Mouse (Mus musculus): Measurements from ENCODE around the gene Il2rg. TPM values are rescaled to one million over a fixed set of nuclear protein-coding genes. Genes with fewer than 3 reads are reported as not detected.
A peak's percentile ranks its signal among the peaks of the same experiment; 100 is the strongest.

Il2rg gene
- polyA plus RNA-seq, 1 experiment from 2014 or later = 5.0 TPM

DNA sequence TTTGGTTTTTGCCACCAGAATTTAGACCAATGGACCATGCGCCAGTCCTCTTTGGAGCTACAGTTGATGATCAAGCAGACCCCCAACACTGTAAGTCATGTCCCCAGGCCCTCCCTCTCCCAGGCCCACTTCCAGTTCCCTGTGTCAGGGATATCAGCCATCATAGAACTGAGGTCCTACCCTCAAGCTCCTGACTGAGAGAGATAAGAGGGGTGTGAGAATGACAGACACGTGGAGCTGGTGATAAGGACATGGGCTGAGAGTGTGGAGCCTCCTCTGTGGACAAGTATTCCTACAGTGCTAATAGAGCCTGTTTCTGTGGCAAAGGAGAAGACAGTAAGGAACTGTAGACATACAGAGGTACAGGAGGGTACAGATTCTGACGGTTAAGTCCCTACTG, 19.5 kb upstream of the Il2rg start:
- Histone ChIP-seq H3K27me3 (replicated peaks) (no peaks in the 10 kb centered on the region), H3K27ac (no peak overlapping the region), H3K9ac (no peak overlapping the region), H3K4me3 (no peak overlapping the region), H3K4me1 (no peaks in the 10 kb centered on the region), H3K4me2 (replicated peaks) (no peak overlapping the region), H3K36me3 (peaks cover 64% of the 10 kb centered on the region), H3K9me3 (no peaks in the 10 kb centered on the region)
- no peak for ATAC-seq (ENCODE audit: low FRiP score, low read depth)
- 84% methylated on average over 3 of the region's 3 CpGs for WGBS

- H3K9me3 ChIP-seq = no peaks in the 10 kb centered on the region
- H3K27me3 ChIP-seq (replicated peaks) = no peaks in the 10 kb centered on the region
- H3K4me3 ChIP-seq = no peak overlapping the region
- H3K36me3 ChIP-seq = peaks cover 68% of the 10 kb centered on the region
- H3K9ac ChIP-seq = no peak overlapping the region
- ATAC-seq (ENCODE audit: low FRiP score, low read depth) = no peak
- no peaks in the 10 kb centered on the region for H3K4me1 ChIP-seq
- WGBS = 90% methylated on average over 14 of the region's 14 CpGs
- no peak overlapping the region for H3K4me2 ChIP-seq (replicated peaks)
- H3K27ac ChIP-seq = no peak overlapping the region
Measured at GRCm38 (mm10) chrX:101285953-101286670, 18.1 kb upstream of the Il2rg start.

DNA sequence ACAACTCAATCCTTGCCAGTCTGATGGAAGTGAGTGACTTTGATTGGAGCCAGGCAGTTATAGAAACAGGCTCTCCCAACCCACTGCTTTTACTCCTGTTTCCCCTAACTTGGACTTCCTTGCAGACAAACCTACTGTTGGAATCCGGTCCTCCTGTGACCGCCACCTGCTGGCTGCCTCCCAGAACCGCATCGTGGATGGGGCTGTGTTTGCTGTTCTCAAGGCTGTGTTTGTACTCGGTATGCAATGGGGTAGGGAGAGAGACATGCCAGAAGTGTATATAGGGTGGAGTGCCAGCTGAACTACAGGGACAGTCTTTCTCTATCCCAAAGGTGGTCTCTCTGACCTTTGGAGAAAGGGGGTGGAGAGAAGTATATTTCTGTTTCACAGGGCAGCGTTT, 17.5 kb upstream of the Il2rg start:
- WGBS = 24% methylated on average over 6 of the region's 6 CpGs
- Histone ChIP-seq H3K4me2 (replicated peaks) (no peak overlapping the region), H3K4me1 (no peaks in the 10 kb centered on the region), H3K27ac (no peak overlapping the region), H3K9me3 (no peaks in the 10 kb centered on the region), H3K27me3 (replicated peaks) (no peaks in the 10 kb centered on the region), H3K36me3 (peaks cover 68% of the 10 kb centered on the region), H3K9ac (no peak overlapping the region), H3K4me3 (no peak overlapping the region)
- ATAC-seq (ENCODE audit: low FRiP score, low read depth) = no peak

DNA sequence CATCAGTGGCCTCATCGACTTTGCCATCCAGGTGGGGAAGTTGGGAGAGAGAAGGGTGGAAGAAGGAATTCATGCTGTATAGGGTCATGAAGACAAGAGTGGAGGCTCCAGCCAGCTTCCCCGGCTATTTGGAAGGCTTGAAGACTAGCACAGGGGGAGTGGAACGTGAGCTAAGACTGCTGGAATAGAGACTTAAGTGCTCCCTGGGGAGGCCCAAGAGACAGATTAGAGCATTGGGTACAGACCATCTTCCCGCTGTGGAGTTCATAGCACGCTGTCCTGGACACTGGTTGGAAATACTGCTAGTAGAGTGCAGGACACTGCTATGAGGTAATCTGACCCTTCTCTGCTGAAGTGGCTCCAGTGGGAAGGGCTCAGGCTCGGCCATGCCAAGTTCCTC, 14.8 kb upstream of the Il2rg start:
- Histone ChIP-seq H3K9ac (no peak overlapping the region), H3K9me3 (no peaks in the 10 kb centered on the region), H3K27ac (no peak overlapping the region), H3K36me3 (peaks cover 57% of the 10 kb centered on the region), H3K4me1 (no peaks in the 10 kb centered on the region), H3K27me3 (replicated peaks) (no peaks in the 10 kb centered on the region), H3K4me2 (replicated peaks) (no peak overlapping the region), H3K4me3 (no peak overlapping the region)
- ATAC-seq (ENCODE audit: low FRiP score, low read depth) = no peak
- WGBS = 84% methylated on average over 6 of the region's 6 CpGs

- Histone ChIP-seq H3K27ac (no peak within 1 kb of the TSS), H3K9ac (peak within 1 kb of the TSS; percentile 57), H3K4me2 (replicated peaks) (peak within 1 kb of the TSS; percentile 59), H3K27me3 (replicated peaks) (no peaks in the 10 kb centered on the region), H3K4me1 (no peaks in the 10 kb centered on the region), H3K4me3 (peak within 1 kb of the TSS; percentile 50), H3K36me3 (peaks cover 12% of the 10 kb centered on the region), H3K9me3 (no peaks in the 10 kb centered on the region)
- peak; percentile 98 for ATAC-seq (ENCODE audit: low FRiP score, low read depth)
- WGBS = 18% methylated on average over 54 of the region's 54 CpGs
Measured at GRCm38 (mm10) chrX:101273875-101274738, 6.1 kb upstream of the Il2rg start, which contains the start of gene Med12. TSS of gene Med12 (plus strand) at chrX:101274030.

DNA sequence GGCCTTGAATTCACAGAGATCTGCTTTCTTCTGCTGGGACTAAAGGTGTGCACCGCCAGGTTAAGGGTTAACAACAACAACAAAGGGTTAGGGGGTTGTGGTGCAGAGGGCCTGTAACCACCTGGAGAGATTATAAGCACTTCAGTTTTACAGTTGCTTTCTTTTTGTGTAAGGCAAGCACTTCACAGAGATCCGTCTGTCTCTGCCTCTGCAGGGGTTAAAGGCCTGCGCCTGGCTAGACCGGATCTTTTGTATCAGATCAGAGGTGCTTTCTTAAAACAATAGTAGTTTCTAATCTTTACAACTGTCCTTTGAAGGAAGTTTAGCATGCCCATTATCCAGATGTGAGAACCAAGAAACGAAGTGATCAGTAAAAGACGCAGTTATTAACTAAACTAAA, 5.4 kb upstream of the Il2rg start:
- peak overlapping the region; percentile 59 for H3K4me2 ChIP-seq (replicated peaks)
- 26% methylated on average over 6 of the region's 6 CpGs for WGBS
- ATAC-seq (ENCODE audit: low FRiP score, low read depth) = peak; percentile 32
- H3K4me1 ChIP-seq = no peaks in the 10 kb centered on the region
- H3K27ac ChIP-seq = no peak overlapping the region
- H3K4me3 ChIP-seq = peak overlapping the region; percentile 50; the same call in 1 of the 2 replicates
- no peak overlapping the region for H3K9ac ChIP-seq
- H3K9me3 ChIP-seq = no peaks in the 10 kb centered on the region
- peaks cover 6% of the 10 kb centered on the region for H3K36me3 ChIP-seq
- H3K27me3 ChIP-seq (replicated peaks) = no peaks in the 10 kb centered on the region

DNA sequence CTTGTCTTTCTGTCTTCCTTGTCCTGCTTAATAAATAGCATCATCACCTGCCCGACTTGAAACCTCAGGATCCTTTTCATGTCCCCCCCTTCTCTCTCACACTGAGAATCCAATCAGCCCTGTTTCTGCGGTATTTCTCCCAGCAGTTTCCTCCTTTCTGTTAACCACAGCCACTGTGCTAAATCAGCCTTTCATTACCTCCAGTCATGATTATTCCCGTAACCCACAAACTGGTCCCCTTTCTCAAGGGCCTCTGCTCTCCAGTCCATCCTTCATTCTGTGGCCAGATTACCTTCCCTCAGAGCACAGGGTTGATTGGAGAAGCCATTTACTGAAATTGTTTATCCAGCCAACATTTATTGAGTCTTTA, 685 bp upstream of the Il2rg start, which contains the start of gene Gm20489:
Gene Gm20489, minus strand, starts transcription at position 269 of the 370 bp plus-strand sequence.
- no peaks in the 10 kb centered on the region for H3K27me3 ChIP-seq (replicated peaks)
- 52% methylated on average over 3 of the region's 3 CpGs for WGBS
- H3K27ac ChIP-seq = no peak within 1 kb of the TSS
- no peak within 1 kb of the TSS for H3K4me3 ChIP-seq
- H3K4me1 ChIP-seq = no peaks in the 10 kb centered on the region
- ATAC-seq (ENCODE audit: low FRiP score, low read depth) = no peak
- H3K36me3 ChIP-seq = no peaks in the 10 kb centered on the region
- no peaks in the 10 kb centered on the region for H3K9me3 ChIP-seq
- H3K4me2 ChIP-seq (replicated peaks) = no peak within 1 kb of the TSS
- H3K9ac ChIP-seq = no peak within 1 kb of the TSS

DNA sequence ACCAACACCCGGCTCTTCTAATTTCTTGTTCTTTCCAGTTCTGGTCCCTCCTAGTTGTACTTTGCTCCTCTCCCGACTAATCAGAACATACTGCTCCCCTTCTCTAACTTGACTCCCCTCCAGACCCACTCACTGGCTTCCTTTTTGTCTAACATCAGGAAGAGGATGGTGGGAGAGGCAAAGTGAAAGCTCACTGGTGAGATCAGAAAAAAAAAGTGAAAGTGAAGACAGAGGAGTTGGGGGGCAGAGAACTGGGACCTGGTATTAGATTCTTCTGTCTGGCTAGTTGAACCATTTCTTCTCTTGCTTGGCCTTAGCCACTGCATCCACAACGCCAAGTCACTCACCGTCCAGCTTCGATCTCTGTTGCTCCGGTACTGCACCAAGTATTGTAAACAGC, 1.4 kb downstream of the Il2rg start:
- H3K27ac ChIP-seq = no peak overlapping the region
- ATAC-seq (ENCODE audit: low FRiP score, low read depth) = no peak
- no peaks in the 10 kb centered on the region for H3K9me3 ChIP-seq
- no peak overlapping the region for H3K4me2 ChIP-seq (replicated peaks)
- H3K27me3 ChIP-seq (replicated peaks) = no peaks in the 10 kb centered on the region
- no peaks in the 10 kb centered on the region for H3K4me1 ChIP-seq
- WGBS = 97% methylated on average over 6 of the region's 6 CpGs
- no peak overlapping the region for H3K4me3 ChIP-seq
- H3K36me3 ChIP-seq = no peaks in the 10 kb centered on the region
- no peak overlapping the region for H3K9ac ChIP-seq

GRCm38 (mm10) chrX:101263892-101264291, 4.2 kb downstream of the Il2rg start, which contains the start of gene Gm614:
TSS of gene Gm614 (minus strand) at chrX:101263992.
- 95% methylated on average over 1 of the region's 1 CpGs for WGBS
- Histone ChIP-seq H3K27ac (no peak within 1 kb of the TSS), H3K9me3 (no peaks in the 10 kb centered on the region), H3K36me3 (no peaks in the 10 kb centered on the region), H3K4me3 (no peak within 1 kb of the TSS), H3K9ac (no peak within 1 kb of the TSS), H3K27me3 (replicated peaks) (no peaks in the 10 kb centered on the region), H3K4me1 (no peaks in the 10 kb centered on the region), H3K4me2 (replicated peaks) (no peak within 1 kb of the TSS)
- no peak for ATAC-seq (ENCODE audit: low FRiP score, low read depth)

GRCm38 (mm10) chrX:101260441-101261325, 7.4 kb downstream of the Il2rg start:
- H3K36me3 ChIP-seq = no peaks in the 10 kb centered on the region
- peak overlapping the region; percentile 66 for H3K27ac ChIP-seq
- no peaks in the 10 kb centered on the region for H3K9me3 ChIP-seq
- H3K4me3 ChIP-seq = no peak overlapping the region
- H3K27me3 ChIP-seq (replicated peaks) = no peaks in the 10 kb centered on the region
- no peak overlapping the region for H3K9ac ChIP-seq
- H3K4me2 ChIP-seq (replicated peaks) = peak overlapping the region; percentile 20; the same call in 1 of the 2 replicates
- WGBS = 25% methylated on average over 11 of the region's 13 CpGs
- ATAC-seq (ENCODE audit: low FRiP score, low read depth) = peak; percentile 79
- no peaks in the 10 kb centered on the region; the same call in 1 of the 2 replicates for H3K4me1 ChIP-seq

- no peak for ATAC-seq (ENCODE audit: low FRiP score, low read depth)
- Histone ChIP-seq H3K9ac (no peak overlapping the region), H3K4me1 (no peaks in the 10 kb centered on the region; the same call in 1 of the 2 replicates), H3K27ac (no peak overlapping the region), H3K4me3 (no peak overlapping the region), H3K27me3 (replicated peaks) (no peaks in the 10 kb centered on the region), H3K9me3 (no peaks in the 10 kb centered on the region), H3K36me3 (no peaks in the 10 kb centered on the region), H3K4me2 (replicated peaks) (peak overlapping the region; percentile 3; the same call in 1 of the 2 replicates)
- WGBS = 89% methylated on average over 13 of the region's 13 CpGs
Measured at GRCm38 (mm10) chrX:101256603-101257002, 11.5 kb downstream of the Il2rg start.

All from neural tube, embryonic 12.5 days (tissue).